Mouse (Mus musculus): ENCODE data around the gene Nup50. TPM values are rescaled to one million over a fixed set of nuclear protein-coding genes. Genes with fewer than 3 reads are reported as not detected.
A peak's percentile ranks its signal among the peaks of the same experiment; 100 is the strongest.
"Not testable (repeated sequence)": the region's sequence is repeated elsewhere in the genome, so short reads cannot be mapped to it uniquely, and the experiment has no call there.

Nup50 gene
- 6.7 and 9.6 TPM in 2 replicates for polyA plus RNA-seq (2012; rRNA removed)

DNA sequence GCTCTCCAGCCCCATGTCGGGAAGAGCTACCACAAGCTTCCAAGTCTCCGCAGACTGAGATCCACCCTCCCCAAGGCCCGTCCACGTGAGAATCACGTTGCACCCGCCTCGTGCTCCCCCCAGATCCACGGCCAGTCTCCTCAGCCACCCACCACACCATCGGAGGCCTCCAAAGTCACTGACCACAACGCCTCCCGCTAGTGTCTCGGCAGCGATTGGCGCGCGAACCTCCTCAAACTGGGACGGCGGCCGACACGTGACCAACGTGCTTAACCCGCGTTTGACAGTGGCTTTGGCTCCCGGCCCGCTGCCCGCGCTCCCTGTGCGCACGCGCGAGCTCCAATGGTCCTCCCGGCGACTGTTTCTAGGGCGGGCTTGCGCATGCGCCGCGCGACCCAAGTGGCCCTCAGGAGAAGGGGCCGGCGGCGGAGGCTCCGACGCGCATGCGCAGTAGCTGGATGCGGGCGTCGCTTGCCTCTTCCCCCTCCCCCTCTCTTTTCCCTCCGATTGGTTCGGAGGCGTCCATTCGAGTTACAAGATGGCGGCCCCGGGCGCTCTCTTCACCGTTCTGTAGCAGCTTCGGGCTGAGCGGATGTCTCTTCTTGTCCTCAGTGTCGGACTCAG, at the start of gene Nup50:
Nup50 (plus strand) TSS at position 528 of the 624 bp plus-strand sequence.
- peak; percentile 75 for DNase-seq (ENCODE audit: low read depth)

DNA sequence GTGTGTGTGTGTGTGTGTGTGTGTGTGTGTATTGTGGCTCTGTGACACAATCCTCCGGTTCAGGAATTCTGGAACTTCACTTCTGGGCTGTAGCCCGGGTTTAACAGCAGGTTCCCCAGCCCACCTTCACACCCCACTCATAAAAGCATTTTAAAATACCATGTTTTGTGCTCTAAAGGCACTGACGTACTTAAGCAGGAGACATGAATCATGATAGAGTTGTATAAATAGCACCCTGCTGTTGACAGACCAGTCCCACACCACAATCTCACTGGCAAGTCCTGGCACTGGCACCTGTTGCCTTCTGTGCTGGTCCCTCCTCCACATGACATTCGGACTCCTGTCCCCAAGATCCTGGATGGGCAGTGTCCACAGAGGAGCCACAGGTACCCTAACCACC, 49.3 kb upstream of the Nup50 start:
- no peak for DNase-seq (ENCODE audit: low read depth)

DNA sequence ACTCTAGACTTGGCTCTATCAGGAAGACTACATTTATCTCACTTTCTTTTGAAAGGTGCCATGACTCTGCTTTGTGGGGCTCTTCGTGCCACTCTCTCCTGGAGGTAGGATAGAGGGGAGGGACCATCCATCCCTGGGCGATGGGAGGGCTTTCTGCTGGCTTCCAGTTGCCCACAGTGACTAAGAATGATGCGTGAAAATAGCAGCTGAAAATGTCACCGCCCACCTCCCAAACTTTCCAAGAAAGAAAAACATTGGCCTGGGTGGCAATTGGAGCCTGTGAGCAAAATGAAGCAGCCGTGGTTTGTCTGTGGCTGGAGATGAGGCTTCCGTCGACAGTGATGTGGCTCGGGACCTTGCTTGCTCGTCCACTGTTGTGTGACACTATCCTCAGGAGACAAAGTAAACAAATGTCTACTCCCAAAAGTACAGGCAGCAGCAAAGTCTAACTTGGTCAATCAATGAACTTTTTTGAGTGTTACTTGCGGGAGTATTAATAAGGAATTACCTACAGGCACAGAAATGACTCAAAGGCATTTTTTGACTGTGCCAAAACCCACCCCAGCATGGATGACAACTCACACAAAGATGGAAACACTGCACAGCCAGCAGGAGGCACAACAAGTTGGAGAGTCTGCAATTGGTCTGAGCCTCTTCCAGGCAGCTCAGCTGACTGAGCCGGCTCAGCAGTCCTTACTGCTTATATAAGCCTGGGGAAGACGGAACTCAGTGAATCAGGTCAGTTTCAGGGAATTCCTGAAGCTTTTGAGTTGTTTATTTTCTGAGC, 46.0 kb upstream of the Nup50 start:
- no peak for DNase-seq (ENCODE audit: low read depth)

DNA sequence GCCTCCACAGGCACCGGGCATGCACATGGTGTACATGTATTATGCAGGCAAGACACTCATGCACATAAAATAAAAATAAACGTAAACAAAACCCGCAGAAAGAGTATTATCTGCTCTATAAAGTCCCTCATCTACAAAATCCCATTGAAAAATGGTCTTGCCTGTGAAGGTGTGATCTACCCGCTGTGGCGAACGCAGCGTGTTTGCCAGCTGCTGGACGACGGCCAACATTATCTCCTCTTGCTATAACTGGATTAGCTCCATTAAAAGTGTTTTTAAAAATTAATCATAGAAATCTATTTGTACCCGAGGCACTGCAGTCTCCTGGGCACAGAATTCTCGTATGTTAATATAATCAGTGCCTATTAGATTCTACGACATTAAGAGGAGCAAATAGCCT, 35.1 kb upstream of the Nup50 start:
- no peak for DNase-seq (ENCODE audit: low read depth)

DNA sequence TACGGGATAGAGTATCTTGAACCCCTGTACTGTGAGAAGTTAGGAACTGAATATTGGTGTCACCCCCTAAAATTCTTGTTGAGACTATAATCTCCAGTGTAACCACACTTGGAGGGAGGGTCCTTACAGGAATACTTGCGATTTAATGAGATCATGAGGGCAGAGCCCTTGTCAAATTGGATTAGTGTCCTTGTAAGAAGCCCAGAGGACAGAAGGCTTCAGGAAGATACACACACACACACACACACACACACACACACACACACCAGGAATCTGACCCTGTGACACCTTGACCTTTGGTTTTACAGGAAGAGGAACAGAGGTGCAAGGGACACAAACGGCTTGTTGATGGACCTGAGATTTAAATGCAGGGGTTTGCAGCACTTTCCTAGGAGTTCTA, 32.0 kb upstream of the Nup50 start:
- DNase-seq (ENCODE audit: low read depth), result no peak

DNA sequence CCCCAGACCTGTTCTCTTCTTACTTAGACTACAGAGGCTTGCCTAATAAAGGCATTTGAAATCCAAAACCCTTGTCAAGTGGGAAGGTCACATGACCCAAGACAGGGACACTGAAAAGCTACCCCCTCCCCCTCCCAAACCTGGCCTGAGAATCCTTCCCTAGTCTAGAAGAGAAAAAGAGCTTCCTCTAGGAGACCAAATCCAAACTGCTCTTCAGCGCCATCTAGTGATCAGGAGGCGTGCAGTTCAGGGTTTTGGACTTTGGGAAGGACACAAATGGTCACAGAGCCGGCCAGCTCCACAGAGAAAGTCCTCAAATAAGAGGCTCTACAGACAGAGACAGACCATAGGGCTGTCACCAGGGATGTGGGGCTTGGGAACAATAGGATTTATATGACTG, 31.6 kb upstream of the Nup50 start:
- no peak for DNase-seq (ENCODE audit: low read depth)

DNA sequence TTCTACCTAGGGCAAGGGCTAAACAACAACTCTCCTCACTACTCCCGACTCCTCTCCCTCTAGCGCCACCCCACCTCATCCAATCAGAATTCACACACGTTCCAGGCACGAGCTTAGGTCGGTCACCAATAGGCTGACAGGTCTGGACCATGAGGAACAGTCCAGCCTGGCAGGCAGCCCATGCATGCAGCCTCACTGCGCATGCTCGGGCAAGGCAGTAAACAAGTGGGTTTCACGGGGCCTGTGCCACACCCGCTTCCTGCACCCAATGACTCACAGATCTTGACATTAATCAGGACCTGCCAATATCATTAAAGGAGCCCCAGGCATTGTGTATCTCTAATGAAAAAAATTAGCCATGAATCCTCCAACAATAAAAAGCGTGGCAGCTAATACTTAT, 27.0 kb upstream of the Nup50 start:
- not testable (repeated sequence) for DNase-seq (ENCODE audit: low read depth)

DNA sequence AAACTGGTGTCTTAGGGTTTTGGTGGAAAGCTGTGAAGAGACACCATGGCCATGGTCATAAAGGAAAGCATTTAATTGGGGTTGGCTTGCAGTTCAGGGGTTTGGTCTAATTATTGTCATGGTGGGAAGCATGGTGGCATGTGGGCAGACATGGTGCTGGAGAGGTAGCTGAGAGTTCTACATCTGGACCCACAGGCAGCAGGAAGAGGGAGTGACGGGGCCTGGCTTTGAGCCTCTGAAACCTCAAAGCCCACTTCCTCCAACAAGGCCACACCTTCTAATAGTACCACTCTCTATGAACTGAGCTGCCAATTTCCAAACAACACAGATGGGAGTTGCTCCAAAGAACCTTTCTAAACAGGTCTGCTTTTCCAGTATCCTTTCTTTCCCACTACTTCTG, 26.5 kb upstream of the Nup50 start:
- no peak for DNase-seq (ENCODE audit: low read depth)

DNA sequence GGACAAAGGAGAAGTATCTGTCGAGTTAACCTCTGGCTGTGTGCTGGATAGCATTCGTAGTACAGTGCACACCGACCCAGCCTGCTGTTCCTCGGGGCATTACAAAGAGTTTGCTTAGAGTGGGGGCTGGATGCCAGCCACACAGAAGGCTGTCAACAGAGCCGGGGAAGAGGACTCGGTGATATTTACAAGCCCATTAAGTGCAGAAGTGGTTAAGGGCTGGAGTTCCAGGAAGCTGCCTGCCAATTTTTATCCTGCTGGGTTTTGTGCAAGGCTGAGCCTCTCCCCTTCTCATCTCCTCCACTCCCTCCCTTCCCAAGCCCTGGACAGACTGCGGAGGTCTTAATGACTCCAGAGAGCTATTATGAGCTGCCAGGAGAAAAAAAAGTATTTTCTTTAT, 25.1 kb upstream of the Nup50 start:
- no peak for DNase-seq (ENCODE audit: low read depth)

DNA sequence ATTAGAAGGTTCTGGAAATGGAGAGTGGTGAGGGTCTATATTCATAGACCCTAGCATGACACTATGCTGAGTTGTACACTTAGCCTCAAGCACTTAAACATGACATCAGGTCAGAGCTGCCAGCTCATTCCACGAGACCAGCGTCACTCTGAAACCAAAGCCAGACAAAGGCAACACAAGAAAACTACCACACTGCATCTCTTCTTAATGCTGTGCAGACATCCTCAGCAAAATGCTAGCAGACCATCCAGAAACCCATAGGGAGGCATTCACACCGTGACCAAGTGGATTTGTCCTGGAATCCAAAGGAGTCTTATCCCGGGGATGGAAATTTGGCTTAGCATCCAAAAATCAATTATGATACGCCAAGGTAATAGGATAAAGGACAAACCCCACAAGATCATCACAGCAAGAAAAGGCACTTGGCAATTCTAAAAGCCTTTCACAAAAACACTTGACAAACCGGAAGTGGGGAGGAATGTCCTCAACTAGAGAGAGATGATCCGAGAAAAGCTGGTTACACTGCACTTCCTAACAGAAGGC, 19.3 kb upstream of the Nup50 start:
- DNase-seq (ENCODE audit: low read depth), result no peak

DNA sequence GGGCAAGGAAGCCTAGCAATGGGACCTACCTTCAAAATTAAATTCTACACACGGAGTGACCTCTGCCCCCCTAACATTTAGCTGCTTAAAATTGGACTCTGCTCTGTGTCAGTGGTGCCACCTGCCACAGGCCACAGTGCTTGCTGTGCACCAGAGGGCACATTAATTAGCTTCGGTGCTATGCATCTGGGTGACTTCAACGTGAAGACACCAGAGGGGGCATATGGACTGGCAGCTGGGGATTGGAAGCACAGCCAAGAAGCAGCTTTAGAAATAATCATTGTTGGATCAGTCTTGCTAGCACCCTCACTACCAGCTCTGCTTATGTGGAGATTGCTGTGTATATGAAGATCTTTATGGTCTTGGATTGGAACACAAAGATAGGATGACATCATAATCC, 10.0 kb upstream of the Nup50 start:
- no peak for DNase-seq (ENCODE audit: low read depth)

DNA sequence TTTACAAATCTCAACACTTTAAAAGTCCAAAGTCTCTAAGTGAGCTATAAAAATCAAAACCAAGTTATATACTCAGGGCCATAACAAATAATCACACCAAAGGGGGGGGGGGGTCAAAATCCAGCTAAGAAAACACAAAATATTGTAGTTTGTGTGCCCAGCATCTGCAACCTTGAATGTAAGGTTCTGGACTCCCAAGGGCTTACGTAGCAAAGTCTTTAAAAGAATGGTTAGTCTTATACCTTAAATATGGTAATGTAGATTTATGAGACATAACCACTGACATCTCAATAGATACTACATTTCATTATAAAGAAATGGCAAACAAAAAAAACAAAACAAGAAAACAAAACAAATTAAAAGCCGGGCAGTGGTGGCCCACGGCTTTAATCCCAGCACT, 3.3 kb upstream of the Nup50 start, which contains the start of gene Gm29666:
Gm29666 (minus strand) TSS at position 101 of the 400 bp plus-strand sequence.
- DNase-seq (ENCODE audit: low read depth), result no peak

DNA sequence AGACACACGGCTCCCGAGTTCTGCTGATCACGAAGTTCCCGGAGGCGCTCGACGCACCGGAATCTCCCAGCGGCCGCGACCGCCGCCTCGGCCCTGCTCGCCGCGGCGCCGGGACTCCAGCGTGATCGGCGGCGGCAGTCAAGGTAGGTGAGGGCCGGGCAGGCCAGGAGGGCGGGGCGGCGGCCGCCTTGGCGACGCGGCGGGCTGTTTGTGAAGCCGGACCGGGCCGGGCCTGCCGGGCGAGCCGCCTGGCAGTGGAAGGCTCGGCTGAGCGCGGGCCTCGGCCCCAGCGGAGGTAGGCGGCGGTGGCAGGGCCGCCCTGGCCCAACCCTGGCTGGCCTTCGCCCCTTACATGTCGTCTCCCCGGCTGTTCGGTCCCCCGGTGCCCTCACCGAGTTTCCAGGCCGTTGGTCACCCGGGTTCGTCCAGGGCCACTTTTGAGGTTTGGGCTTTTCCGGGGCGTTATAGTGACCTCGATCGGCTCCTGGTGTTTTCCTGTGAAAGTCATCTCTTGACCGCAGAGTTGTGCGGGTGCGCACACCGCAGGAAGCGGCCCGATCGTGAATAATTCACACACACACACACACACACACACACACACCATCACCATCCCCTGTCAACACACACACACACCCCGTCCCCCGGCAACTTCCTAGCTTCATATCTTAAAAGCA, 434 bp downstream of the Nup50 start:
- DNase-seq (ENCODE audit: low read depth), result no peak

DNA sequence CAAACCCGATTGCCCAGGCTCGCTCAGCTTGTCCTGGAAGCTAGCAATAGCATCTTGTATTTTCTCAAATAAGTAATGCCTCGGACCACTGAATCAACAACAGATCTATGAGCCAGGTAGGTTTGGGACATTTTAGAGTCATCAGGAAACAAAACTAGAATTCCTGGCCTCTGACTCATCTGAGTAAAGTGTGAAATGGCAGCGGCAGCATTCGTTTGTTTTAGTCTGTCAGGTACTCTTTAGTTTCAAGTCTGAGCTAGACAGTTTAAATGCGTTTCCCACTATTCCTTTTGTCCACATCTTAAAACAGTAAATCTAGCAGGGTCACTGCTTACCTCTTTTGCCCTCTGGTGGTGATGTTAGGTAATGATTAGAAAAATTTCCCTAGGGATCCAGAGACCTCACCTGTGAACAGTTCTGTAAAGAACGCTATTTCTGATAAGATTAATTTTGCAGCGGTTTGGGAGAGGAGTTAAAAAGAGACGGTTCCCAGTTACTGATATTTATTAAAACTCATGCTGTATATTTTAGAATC, 1.6 kb downstream of the Nup50 start:
- no peak for DNase-seq (ENCODE audit: low read depth)

DNA sequence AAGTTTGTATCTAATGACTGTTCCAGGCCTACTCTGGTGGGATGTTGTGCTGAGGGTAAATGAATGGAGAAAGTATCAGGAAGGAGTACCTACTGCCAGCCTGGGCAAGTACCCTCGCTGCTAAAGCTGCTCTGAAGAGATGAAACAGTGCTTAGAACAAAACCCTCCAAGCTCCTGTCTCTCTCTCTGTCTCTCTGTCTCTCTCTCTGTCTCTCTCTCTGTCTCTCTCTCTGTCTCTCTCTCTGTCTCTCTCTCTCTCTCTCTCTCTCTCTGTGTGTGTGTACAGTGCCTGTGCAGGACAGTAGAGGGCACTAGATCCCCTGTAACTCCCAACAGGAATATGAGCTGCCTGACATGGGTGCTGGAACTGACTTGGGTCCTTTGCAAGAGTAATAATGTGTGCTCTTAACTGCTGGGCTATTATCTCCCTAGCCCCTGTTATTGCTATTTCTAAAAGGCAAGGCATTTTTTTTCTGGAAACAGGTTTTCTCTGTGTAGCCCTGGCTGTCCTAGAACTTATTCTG, 2.3 kb downstream of the Nup50 start:
- no peak for DNase-seq (ENCODE audit: low read depth)

DNA sequence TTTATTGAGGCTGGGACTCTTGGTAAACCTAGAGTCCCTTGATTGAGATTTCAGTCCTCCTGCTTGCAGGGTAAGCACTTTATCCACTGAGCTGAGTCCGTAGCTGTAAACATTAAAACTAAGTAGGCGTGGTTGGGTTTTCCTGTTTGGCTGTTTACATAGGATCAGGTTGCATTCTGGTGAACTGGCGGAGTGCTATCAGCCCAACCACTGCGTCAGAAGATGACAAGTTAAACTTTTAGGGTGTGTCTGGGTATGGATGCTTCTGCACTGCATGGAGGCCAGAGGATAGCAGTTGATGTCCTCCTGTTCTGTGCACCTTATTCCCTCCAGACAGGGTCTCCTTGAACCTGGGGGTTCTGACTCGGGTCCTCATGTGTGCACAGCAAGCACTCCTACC, 9.1 kb downstream of the Nup50 start:
- DNase-seq (ENCODE audit: low read depth), result no peak

DNA sequence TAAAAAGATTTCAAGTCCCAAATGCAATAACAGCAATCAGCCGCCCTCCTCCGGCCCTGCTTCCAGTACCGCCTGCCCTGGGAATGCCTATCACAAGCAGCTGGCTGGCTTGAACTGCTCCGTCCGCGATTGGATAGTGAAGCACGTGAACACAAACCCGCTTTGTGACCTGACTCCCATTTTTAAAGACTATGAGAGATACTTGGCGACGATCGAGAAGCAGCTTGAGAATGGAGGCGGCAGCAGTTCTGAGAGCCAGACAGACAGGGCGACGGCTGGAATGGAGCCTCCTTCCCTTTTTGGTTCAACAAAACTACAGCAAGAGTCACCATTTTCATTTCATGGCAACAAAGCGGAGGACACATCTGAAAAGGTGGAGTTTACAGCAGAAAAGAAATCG, 11.7 kb downstream of the Nup50 start:
- DNase-seq (ENCODE audit: low read depth), result no peak

DNA sequence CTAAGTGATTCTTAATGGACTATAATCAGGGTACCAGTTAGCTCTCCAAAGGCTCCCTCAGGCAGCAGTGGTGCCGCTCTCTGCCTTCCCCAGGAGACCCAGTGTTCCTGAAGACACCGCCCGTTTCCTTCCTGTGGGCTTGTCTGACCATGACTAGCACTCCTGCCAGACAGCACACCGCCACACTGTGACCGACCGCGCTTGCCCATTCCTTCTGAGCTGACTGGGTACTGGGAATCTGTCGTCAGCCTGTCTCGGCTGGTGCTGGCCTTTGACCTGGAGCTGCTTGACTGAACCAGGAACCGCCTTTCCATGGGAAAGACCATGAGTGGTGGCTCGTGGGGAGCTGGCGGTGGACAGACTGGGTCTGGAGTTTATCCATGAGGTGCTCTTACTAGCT, 16.9 kb downstream of the Nup50 start:
- DNase-seq (ENCODE audit: low read depth), result no peak

DNA sequence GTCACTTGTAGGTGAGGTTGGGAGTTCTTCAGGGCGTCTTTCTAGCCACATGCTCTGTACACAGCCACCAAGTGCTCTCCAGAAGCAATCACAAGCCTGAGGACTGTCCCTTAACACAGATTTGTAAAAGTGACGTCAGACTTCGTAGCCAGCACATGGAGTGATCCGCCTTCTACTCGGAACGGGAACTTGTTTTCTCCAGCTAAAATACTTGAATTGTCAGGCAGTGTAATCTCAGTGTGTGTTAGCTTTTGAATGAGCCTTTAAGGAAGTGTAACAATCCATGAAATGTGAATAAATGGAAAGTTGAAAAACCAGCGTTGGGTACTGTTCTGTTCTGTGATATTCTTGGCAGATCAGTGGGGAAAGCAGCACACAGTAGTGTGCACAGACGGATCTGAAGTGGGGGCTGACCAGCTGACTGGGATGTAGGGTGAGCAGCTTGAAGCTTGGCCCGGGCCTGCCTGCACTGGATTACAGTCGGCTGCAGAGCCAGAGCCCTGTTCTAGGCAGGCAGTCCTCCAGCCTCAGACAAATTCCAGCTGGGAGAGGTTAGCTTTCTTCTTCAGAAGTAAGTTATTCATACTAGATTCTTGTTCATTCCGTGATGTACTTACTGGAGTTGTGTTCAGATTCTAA, 19.6 kb downstream of the Nup50 start:
- DNase-seq (ENCODE audit: low read depth), result no peak

DNA sequence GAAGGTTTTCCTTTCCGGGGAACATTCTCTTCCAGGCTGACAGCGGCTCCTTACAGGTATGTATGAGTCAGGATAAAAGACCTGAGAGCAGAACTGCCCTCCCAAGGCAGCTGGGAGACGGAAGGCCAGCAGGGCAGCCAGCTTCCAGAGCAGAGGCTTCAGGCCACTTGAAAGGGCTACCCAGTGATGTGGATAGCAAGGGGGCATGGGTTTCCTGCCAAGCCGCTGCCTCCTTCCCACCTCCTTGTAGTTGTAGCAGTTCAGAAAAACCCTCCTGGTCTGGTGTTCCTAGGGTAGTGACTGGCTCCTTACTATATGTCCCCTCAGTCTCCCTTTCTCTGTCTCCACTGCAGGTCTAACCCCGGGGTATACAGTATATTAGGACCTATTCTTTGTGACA, 21.1 kb downstream of the Nup50 start:
- no peak for DNase-seq (ENCODE audit: low read depth)

DNA sequence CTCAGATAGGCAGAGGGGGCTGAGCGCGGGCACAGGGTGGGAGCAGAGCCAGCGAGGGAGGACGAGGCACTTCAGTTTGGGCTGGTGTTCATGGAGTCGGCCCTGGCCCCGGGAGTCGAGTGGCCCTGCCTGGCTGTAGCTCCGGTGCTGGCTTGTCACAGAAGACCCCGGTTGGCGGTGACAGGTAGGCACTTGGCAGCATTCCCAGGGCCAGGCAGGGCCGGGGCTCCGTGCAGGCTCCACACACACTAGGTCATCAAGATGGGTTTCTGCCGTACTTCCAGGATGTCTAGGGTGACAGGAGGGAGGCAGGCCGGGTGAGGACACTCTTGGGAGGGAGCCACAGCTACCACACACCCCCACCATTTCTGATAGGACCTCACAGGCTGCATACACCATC, 25.8 kb downstream of the Nup50 start:
- DNase-seq (ENCODE audit: low read depth), result no peak

DNA sequence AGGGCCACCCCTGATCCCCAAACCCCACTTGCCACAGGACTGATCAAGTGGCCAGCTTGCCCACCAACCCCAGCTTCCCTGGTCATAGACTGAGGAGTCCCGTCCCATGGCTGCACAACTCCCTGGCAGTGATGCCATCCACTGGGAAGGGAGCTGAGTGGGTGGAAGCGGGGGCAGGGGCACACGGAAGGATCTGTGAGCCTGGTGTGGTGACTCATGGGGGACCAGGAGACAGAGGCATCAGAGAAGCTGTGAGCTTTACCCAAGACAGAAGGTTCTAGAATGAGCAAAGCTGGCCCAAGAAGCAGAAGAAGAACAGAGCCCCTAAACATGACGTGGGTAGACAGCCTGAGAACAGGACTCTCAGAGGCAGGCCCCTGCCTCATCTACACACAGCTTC, 26.8 kb downstream of the Nup50 start:
- no peak for DNase-seq (ENCODE audit: low read depth)
